Mouse (Mus musculus): ENCODE results near the gene Slc35e3. TPM values are rescaled to one million over a fixed set of nuclear protein-coding genes. Genes with fewer than 3 reads are reported as not detected.
A peak's percentile ranks its signal among the peaks of the same experiment; 100 is the strongest.
"Not testable (repeated sequence)": the region's sequence is repeated elsewhere in the genome, so short reads cannot be mapped to it uniquely, and the experiment has no call there.

Slc35e3 gene
- total RNA-seq, 1 experiment from 2014 or later = 8.1 TPM

- ATAC-seq (replicated peaks; ENCODE audit: low read depth, poor library complexity, severe bottlenecking) = no peak
Measured at GRCm38 (mm10) chr10:117724804-117725361, 21.3 kb downstream of the Slc35e3 start.

- no peak for ATAC-seq (replicated peaks; ENCODE audit: low read depth, poor library complexity, severe bottlenecking)
Measured at GRCm38 (mm10) chr10:117724136-117724718, 21.9 kb downstream of the Slc35e3 start.

GRCm38 (mm10) chr10:117718161-117719119 is 27.7 kb downstream of the Slc35e3 start:
- ATAC-seq (replicated peaks; ENCODE audit: low read depth, poor library complexity, severe bottlenecking) = no peak

GRCm38 (mm10) chr10:117717583-117717982 is 28.6 kb downstream of the Slc35e3 start:
- ATAC-seq (replicated peaks; ENCODE audit: low read depth, poor library complexity, severe bottlenecking) = peak; percentile 50; the same call in 1 of the 2 replicates

- ATAC-seq (replicated peaks; ENCODE audit: low read depth, poor library complexity, severe bottlenecking) = no peak
Measured at GRCm38 (mm10) chr10:117716686-117717085, 29.5 kb downstream of the Slc35e3 start.

- ATAC-seq (replicated peaks; ENCODE audit: low read depth, poor library complexity, severe bottlenecking) = not testable (repeated sequence)
Measured at GRCm38 (mm10) chr10:117715654-117716053, 30.5 kb downstream of the Slc35e3 start.

DNA sequence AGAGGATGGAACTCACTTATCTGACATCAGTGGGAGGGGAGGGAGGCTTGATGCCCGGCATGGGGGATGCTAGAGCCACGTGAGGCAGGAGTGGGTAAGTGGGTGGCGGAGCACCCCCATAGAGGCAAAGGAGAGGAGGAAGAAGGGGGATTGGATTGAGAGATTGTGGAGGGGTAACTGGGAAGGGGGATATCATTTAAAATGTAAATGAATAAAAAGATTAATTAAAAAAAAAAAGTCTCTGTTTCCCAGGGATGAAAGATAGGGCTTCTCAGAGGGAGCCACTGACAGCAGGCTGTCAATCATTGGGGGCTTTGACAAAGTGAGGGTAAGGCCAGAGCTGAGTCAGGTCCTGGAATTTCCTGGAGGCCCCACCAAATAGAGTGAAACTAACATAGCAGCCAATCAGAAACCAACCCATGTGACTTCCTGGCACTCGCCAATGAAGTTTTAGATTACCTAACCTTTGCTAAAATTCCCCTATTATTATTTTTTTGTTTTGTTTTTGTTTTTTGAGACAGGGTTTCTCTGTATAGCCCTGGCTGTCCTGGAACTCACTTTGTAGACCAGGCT is 31.2 kb downstream of the Slc35e3 start:
- ATAC-seq (replicated peaks; ENCODE audit: low read depth, poor library complexity, severe bottlenecking) = no peak

- no peak for ATAC-seq (replicated peaks; ENCODE audit: low read depth, poor library complexity, severe bottlenecking)
Measured at GRCm38 (mm10) chr10:117714048-117714545, 32.1 kb downstream of the Slc35e3 start.

GRCm38 (mm10) chr10:117713466-117713865 is 32.7 kb downstream of the Slc35e3 start:
- ATAC-seq (replicated peaks; ENCODE audit: low read depth, poor library complexity, severe bottlenecking) = no peak

GRCm38 (mm10) chr10:117712871-117713270 is 33.3 kb downstream of the Slc35e3 start:
- ATAC-seq (replicated peaks; ENCODE audit: low read depth, poor library complexity, severe bottlenecking) = no peak

- no peak for ATAC-seq (replicated peaks; ENCODE audit: low read depth, poor library complexity, severe bottlenecking)
Measured at GRCm38 (mm10) chr10:117712191-117712754, 33.9 kb downstream of the Slc35e3 start.

DNA sequence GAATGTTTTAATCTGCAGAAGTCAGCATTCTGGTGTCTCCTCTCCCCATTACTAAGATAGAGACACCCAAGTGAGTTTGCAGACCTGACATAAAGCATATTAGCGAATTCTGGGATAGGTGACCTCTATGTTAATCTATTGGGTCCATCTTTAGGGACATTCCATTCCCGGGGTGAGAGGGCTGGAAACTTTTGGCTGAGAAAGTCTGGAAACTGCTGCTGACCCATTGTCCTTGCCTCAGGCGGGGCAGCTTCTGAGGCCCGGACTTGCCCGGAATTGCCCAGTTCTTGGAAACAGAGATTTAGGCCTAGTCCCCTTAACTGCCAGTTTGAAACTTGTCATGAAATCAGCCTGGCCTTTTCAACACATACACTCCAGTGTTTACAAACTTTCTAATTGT is 34.8 kb downstream of the Slc35e3 start:
- ATAC-seq (replicated peaks; ENCODE audit: low read depth, poor library complexity, severe bottlenecking) = no peak

DNA sequence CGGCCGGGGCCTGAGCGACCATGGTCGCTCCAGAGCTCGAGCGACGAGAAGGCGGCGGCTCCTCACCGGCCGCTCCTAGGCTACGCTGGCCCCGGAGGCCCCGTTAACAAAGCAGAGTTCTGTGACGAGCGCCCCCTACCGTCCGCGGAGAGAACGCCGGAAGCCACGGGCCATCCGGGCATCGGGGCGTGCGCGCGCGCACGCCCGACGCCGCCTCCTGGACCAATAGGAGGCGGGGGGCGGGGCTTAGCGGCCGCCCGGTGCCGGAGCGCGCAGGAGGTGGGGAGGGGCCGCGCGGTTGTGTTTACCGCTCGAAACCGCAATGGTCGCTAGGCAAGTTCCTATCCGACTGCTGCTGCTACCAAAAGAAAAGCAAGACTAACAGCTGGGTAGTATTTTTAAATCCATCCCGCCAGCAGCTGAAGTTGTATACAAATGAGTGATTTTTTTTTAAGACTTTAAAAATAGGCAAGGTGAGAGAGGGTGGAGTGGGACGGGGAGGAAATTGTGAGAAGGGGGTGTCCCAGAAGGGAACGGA is 35.5 kb downstream of the Slc35e3 start, which contains the start of gene Mdm2:
TSS of gene Mdm2 (minus strand) at position 155 of the 538 bp plus-strand sequence.
- peak; percentile 85 for ATAC-seq (replicated peaks; ENCODE audit: low read depth, poor library complexity, severe bottlenecking)

GRCm38 (mm10) chr10:117709930-117710603 is 36.1 kb downstream of the Slc35e3 start:
- peak; percentile 52 for ATAC-seq (replicated peaks; ENCODE audit: low read depth, poor library complexity, severe bottlenecking)

DNA sequence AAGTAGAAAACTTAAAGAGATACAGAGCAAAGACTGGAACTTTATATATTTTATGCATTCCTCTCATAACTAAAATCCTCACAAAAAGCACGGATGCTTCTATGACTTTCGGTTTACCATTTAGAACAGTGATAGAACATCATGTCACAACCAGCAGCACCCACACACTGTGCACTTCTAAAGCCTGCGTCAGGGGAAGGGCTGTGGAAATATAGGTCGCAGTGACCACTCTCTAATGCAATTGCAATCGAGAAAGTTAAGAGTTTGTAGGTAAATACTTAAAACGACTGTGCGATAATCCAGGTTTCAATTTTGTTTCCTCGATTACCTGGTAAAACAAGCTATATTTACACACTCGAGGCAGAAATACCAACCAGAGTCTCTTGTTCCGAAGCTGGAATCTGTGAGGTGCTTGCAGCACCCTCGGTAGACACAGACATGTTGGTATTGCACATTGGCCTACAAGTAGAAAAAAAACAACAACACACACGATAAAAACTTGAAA is 36.8 kb downstream of the Slc35e3 start:
- no peak for ATAC-seq (replicated peaks; ENCODE audit: low read depth, poor library complexity, severe bottlenecking)

- no peak for ATAC-seq (replicated peaks; ENCODE audit: low read depth, poor library complexity, severe bottlenecking)
Measured at GRCm38 (mm10) chr10:117708856-117709255, 37.3 kb downstream of the Slc35e3 start.

GRCm38 (mm10) chr10:117708376-117708775 is 37.8 kb downstream of the Slc35e3 start:
- ATAC-seq (replicated peaks; ENCODE audit: low read depth, poor library complexity, severe bottlenecking) = no peak

DNA sequence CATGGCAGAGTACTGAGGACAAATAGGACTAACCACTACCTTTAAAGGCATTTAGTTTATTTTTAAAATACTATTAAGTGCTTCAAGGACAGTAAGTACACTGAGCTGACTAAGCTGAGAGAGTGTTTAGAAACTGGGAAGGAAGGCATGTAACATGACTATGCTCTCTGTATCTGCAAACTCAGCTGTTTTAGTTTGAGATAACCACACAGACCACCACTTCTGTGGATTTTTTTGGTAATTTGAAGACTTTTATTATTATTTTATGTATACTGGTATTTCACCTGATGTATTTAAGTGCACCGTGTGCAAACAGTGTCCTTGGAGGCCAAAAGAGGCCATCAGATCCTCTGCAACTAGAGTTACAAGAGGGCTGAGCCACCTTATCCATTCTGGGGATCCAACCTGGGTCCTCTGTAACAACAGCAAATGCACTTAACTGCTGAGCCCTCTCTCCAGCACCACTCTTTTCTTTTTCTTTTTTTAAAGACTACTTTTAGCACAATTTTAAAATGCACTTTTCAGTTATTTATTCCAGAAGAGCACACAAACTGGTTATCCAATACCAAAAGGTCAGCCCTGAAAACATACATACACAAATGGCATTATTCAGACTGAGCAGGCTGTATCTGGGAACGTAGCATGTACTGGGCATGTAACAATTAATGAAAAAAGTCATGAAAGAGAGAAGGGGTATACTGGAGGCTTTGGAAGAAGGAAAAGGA is 38.9 kb downstream of the Slc35e3 start:
- ATAC-seq (replicated peaks; ENCODE audit: low read depth, poor library complexity, severe bottlenecking) = no peak
